Mouse (Mus musculus) MN1 (cell line): ENCODE data around the gene Ubtd2.
A peak's percentile ranks its signal among the peaks of the same experiment; 100 is the strongest.
"Not testable (repeated sequence)": the region's sequence is repeated elsewhere in the genome, so short reads cannot be mapped to it uniquely, and the experiment has no call there.

Source experiments
- DNase-seq: peaks from one replicate; pipeline ENCODE4 v3.0.0-alpha.2; 2016; ENCODE audit warnings: low spot score

Ubtd2 gene

GRCm38 (mm10) chr11:32464282-32464681, 9.1 kb downstream of the Ubtd2 start:
- no peak for DNase-seq

DNA sequence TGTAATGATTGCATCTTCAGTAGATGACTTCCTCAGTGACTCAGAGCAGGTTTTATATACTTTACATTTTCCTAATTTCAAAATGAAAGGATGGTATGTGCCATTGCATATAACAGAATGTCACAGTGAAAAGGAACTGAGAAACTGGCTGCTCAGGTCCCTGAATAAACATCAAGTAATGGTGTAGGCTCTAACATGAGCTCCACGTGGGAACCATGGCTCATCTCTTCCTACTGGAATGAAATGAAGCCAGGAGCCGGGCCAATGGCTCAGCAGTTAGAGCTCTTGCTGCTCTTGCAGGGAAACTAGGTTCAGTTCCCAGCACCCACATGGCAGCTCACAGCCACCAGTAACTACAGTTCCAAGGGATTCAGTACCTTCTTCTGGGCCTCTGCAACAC, 16.8 kb downstream of the Ubtd2 start:
- no peak for DNase-seq

GRCm38 (mm10) chr11:32474725-32475124, 19.6 kb downstream of the Ubtd2 start:
- no peak for DNase-seq

GRCm38 (mm10) chr11:32475487-32476236, 20.5 kb downstream of the Ubtd2 start:
- DNase-seq, result no peak

DNA sequence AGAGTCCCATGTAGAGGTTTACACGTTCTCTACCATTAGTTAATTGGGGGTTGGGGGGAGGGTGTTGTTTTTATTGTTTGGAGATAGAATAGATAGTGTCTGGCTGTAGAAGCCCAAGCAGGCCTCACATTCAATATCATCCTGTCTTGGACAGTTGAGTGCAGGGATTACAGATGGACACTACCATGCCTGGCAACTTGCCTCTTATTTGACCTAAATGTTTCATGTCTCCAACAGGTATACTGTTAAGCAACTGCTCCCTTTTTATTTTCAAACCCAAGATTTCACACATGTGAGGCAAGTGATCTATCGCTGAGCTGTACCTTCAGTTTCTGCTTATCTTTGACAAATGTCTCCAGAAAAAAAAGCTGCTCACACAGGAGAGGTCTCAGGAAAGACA, 26.4 kb downstream of the Ubtd2 start:
- no peak for DNase-seq

GRCm38 (mm10) chr11:32485290-32485689, 30.1 kb downstream of the Ubtd2 start:
- DNase-seq, result no peak

- no peak for DNase-seq
Measured at GRCm38 (mm10) chr11:32486621-32487020, 31.5 kb downstream of the Ubtd2 start.

DNA sequence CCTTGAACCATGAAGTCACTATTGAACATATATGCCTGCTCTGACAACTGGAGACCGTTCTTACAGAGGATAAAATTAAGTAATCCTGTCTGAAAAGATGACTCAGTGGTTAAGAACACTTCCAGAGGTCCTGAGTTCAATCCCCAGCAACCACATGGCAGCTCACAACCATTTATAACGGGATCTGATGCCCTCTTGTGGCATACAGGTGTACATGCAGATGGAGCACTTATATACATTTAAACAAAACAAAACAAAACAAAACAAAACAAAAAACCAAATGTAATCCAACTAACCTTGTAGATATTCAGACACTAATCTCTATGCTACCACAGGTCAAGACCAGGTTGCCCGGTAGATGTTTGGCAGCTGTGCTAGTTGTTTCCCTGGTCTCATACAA, 32.3 kb downstream of the Ubtd2 start:
- DNase-seq, result no peak

GRCm38 (mm10) chr11:32488344-32488743, 33.2 kb downstream of the Ubtd2 start:
- no peak for DNase-seq

DNA sequence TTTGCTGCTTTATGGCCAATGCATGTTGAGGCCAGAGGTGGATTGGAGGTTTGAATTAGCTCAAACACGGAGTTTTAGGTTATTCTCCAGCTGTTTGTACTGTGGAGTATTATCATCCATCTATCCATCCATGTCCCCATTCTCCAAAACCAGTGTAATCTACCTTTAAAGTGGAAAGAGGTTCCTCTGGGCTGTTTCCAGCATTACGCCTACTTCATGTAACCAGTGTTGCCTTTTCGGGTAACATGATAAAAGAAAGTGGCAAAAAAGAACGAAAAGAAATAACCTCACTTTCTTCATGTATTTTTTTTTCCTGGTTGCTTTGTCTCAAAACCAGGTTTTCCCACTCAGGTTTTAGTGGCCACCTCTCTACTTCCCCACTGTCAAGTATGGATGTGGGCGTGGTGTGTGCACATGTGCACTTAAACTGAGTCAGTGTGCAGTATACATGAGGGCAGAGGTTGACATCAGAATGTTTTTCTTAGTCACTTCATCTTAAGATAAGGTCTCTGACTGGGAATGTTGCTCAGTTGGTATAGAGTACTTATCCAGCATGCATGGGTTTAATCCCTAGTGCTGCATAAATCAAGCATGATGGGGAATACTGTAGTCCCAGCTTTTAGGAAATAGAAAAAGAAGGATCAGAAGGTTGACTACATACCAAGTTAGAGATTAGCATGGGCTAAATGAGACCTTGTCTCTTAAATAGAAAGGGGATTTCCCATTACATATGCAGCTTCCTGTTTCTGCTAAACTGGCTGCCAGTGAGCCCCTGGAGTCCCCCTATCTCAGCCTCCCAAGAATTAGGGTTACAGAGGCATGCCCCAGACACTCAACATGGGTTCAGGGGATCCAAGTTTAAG, 33.9 kb downstream of the Ubtd2 start:
- DNase-seq, result no peak

DNA sequence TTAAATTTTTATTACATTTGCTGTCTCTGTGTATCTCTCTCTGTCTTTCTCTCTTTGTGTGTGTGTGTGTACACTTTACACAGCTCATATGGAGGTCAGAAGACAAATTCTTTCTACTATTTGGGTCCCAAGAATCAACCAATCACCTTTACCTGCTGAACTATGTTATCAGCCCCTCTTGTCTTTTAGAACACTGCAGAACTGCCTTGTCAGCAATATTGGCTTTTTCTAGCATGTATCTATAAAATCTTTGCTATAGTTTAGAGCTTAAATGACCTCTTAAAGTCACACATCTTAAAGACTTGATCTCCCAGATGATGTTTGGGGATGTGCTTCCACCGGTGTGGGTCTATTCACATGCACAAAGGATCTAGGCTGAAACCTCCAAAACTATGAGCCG, 35.9 kb downstream of the Ubtd2 start:
- DNase-seq, result no peak

- no peak for DNase-seq
Measured at GRCm38 (mm10) chr11:32493312-32493711, 38.1 kb downstream of the Ubtd2 start.

DNA sequence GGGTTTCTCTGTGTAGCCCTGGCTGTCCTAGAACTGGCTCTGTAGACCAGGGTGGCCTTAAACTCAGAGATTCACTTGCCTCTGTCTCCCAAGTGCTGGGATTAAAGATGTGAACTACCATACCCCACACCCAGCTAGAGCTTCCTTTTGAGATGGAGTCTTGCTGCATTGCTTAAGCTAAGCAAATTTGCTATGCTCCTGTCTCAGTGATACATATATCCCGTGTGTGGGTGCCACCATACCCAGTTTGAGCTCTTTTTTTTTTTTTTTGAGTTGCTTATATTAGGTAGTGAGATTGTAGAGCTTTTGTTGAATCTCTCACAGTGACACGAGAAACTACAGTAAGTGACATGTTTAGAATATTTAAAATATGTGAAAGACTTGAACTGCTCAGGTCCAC, 40.1 kb downstream of the Ubtd2 start:
- DNase-seq, result no peak

GRCm38 (mm10) chr11:32498757-32499535, 43.8 kb downstream of the Ubtd2 start:
- peak; percentile 42 for DNase-seq

GRCm38 (mm10) chr11:32499931-32500330, 44.8 kb downstream of the Ubtd2 start:
- DNase-seq, result no peak

GRCm38 (mm10) chr11:32503711-32504110, 48.5 kb downstream of the Ubtd2 start:
- DNase-seq, result no peak

- DNase-seq, result peak; percentile 41
Measured at GRCm38 (mm10) chr11:32505091-32505739, 50.0 kb downstream of the Ubtd2 start.

GRCm38 (mm10) chr11:32510930-32511329, 55.8 kb downstream of the Ubtd2 start:
- DNase-seq, result no peak

DNA sequence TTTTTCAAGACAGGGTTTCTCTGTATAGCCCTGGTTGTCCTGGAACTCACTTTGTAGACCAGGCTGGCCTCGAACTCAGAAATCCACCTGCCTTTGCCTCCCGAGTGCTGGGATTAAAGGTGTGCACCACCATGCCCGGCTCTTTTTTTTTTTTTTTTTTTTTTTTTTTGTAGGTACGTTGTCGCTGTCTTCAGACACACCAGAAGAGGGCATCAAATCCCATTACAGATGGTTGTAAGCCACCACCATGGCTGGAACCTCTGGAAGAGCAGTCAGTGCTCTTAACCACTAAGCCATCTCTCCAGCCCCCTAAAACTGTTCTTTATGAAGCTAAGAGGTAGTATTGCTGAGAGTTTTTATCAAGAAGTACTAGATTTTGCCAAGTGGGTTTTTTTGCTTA, 59.7 kb downstream of the Ubtd2 start:
- not testable (repeated sequence) for DNase-seq

GRCm38 (mm10) chr11:32516091-32516490, 60.9 kb downstream of the Ubtd2 start:
- no peak for DNase-seq

DNA sequence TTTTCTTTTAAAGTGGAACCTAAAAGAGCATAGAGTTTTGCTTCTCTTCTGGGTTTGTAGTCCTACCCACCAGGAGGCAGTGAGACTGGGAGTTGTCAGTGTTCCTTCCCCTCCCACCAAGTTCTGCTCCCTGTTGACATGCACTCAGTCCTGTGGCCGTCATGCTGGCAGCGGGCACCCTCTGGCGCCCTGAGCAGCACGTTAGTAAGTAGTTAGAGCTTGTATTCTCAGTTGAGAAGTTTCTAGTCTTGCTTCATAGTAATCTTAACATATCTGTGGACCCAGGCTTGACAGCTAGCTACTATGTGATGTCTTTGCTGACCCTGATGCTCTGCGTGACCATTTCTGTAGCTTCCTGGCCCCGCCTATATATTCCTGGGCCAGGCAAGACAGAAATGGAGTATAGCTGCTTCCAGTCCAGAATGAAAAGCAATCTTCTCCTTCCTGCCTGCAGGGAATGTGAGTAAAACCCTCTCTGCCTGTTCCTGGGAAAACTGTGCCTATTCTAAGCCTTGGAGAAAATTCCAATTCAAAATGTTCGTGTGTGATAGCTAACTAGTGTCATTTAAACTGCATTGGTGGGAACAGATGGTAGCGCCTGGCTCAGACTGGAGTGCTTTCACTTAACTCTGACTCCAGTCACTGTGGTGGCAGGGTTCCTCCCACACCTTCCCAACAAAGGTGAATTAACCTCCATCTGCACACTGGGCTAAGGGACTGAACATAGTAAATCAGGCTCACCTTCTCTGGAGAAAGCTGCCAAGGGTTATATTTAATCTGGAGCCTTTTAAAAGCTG, 61.9 kb downstream of the Ubtd2 start:
- DNase-seq, result no peak
